Mouse (Mus musculus) v-Abl transformed pro-B cells (cell line): ENCODE data around the gene Kin.

Experiments used
- in situ Hi-C, 2 experiments: fragments of 400-800 bp; cut with MboI; formaldehyde crosslinking; loops; one replicate each; pipeline ENCODE4 v1.15.1; 2025; ENCODE audit not compliant: unreplicated experiment in 2 of 2

The Kin gene

DNA sequence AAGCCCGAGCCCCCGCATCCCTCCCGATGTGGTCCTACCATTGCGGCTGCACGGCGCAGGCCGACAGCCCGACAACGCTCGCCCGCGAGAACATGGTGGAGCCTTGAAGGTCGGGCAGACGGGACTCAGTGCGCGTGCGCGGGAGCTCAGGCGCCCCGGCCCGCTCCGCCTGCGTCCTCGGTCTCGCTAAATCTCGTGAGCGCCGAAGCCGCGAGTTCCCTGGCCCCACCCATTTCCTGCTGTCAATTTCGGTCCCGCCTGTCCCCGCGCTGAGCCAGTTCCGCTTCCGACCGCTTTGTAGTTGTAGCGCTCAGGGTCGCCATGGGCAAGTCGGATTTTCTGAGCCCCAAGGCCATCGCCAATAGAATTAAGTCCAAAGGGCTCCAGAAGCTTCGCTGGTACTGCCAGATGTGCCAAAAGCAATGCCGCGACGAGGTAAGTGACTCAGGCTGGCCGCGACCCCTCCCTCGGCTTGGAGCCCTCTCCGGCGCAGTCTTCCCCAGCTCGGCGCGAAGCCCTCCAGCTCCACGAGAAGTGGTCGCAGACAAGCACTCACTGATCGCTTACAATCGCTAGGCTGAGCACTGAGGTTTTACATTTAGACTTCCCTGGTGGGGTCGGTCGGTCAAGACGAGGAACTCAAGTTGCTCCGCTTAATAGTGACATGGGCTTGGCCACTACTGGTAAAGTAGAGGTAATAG lies at the start of gene Kin, which contains the start of gene Atp5c1:
Kin (plus strand) TSS at position 284 of the 701 bp plus-strand sequence.
Atp5c1 (minus strand) TSS at position 201 of the 701 bp plus-strand sequence.
- in situ Hi-C loops, result no loop called here

DNA sequence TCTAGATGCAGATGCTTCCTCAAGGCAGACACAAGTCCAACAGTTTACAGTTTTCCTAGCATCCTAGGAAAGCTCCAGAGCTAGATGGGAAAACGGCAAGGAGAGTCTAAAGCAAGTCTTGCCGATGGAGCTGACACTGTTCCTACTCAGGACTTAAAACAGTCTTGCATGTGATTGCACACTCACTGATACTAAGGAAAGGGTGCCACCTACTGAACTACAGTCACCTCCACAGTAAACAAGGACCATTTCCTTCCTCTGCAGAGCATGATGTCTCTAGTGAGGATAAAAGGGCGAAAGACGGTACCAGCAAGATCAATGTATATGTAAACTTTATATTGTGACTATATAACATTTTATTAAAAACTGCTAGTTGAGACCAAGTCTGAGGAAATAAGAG lies 46.7 kb upstream of the Kin start:
- in situ Hi-C loops, result no loop called here

DNA sequence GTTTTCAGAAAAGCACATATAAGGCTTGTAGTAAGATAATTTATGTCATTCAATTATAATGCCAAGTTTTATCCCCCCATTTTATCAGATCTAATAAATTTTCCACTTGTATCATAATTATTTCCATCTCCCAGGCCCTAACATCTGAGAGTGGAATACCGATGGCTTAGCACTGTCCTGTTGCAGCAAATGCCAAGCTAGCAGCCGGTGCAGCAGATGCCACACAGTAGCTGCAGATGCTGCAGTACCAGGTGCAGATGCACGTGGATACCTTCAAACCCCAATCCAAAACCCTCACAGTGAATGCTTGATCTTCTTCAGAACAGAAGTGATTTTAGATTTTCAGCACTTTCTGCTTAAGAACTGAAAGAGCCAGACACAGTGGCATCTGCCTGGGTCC lies 45.4 kb upstream of the Kin start:
- in situ Hi-C loops, result no loop called here

DNA sequence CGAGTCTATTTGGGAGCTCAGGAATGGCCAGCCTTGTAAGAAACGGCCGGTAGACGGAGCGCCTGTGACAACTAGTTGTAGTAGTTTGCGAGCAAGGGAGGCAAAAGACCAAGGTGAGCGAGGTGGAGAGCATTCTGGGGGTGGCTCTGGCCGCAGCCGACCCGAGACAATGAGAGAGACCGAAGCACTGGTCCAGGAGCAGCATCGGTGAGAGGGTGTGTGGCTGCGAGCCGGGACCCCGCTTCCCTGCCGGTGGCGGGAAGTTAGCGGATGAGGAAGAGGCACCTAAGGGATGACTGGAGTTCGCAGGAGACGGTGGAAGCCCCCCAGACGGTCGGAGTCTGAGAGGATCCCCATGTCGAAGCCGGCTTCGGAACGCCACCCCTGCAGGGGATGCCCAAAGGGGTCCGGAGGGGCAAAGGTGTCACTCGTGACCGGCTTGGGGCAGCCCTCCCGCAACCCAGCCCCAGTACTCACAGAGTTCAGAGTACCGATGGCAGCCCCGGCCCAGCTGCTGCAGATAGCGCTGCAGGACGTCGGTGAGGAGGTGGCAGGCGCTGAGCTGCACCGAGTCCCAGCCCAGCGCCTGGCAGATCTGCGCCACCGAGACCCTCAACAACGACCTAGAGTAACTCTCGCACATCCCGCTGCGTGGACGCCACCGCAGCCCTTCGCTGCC lies 32.5 kb upstream of the Kin start:
- in situ Hi-C loops, result no loop called here

DNA sequence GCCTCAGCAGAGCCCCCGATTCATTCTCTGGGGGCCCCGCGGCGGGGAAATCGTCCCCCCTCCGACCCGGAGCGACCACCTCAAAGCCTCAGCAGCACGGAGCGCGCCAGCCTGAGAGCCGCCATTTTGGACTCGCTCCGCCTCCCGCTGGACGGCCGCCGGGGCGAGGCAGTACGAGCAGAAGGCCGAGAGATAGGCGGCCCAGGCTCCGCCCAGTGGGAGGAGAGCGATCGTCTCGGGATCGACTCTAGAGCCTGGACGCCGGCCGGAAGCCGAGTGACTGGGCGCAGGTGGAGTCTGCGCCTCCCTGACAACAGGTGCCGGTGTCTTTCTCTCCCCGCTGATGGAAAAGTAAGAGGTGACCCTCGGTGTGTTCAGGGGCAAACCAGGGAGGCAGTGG lies 31.9 kb upstream of the Kin start, which contains the start of gene Taf3:
Taf3 (minus strand) TSS at position 136 of the 400 bp plus-strand sequence.
- in situ Hi-C loops, result no loop called here

DNA sequence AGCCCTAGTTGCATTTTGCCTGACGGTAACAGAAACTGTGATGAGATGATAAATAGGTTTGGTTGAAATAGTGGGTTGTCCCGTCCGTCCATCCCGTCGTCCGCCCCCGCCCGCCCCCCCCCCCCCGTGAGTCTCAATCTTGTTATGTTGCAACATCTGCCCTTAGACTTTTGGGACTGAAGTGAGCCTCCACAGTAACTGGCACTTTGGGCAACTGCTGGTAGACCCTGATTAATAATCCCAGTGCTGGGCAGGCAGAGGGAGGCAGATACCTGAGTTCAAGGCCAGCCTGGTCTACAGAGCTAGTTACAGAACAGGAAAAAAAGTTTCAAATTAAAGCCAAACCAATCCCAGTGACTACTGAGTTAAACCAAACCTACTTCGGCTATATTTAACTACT lies 30.9 kb upstream of the Kin start:
- in situ Hi-C loops, result no loop called here

DNA sequence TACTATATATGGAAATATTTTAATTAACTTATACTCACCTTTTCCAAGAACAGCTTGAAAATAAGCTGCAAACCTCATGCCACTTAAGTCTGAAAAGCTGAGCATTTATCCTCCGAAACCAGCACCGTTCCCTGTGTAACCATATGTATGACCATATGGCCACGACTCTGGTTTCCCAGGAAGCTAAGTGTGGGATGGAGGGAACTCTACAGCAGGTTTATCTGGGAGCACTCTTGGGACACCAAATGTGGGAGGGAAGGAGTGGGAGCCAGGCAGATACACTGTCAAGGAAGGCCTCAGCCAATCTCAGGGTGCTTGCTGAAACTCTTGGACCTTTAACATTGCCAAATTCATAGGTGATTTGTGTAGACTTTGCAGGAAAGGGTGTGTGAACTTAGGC lies 29.5 kb upstream of the Kin start:
- in situ Hi-C loops, result no loop called here

DNA sequence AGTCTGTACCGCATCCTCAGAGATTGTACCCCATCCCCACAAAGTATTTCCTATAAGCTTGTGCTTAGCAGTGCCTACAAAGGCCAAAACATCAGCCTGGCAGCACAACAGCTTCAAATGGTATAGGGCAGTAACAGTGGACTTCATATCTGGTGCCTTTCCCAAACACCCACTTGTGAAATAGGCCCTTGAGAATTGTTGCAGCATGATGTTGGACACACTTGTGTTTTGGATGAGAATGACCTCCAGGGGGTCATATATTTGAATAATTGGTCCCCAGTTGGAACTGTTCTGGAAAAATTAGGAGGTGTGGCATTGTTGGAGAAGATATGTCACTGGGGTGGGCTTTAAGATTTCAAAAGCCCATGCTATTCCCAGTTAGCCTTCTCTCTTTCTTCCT lies 28.4 kb upstream of the Kin start:
- in situ Hi-C loops, result no loop called here

DNA sequence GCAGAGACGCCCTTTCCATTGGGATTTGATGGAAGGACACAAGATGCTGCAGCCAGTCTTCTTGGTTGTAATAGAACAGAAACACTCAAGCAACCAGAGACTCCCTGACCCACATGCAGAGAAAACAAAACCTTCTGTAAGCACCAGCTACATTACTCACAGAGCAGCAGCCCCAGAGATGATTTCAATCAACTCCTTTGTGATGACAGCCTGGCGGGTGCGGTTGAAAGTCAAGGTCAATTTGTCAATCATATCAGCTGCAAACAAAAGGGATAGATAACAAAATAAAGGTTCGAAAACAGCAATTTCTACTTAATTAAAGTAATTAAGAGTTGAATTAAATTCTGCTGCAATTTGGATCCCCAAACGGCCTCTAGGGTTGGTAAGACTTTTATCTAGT lies 21.6 kb upstream of the Kin start:
- in situ Hi-C loops, result no loop called here

DNA sequence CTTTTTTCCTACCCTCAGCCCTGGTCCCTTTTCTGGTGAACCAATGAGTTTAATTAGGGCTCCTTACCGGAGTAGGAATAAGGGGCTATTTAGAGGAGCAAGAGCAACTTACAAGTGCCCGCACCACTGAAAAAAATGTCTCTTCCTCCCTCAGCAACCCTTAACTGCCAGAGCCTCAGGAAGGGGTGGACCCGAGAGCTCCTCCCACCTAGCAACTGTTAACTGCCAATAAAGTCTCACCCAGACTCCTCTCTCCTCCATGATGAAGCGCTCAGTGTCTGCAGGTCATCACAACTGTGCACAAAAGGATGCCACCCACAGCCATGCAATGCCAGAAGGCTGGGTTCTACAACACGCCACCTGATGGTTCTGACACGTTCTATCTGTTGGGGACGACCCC lies 8.6 kb upstream of the Kin start:
- in situ Hi-C loops, result no loop called here

DNA sequence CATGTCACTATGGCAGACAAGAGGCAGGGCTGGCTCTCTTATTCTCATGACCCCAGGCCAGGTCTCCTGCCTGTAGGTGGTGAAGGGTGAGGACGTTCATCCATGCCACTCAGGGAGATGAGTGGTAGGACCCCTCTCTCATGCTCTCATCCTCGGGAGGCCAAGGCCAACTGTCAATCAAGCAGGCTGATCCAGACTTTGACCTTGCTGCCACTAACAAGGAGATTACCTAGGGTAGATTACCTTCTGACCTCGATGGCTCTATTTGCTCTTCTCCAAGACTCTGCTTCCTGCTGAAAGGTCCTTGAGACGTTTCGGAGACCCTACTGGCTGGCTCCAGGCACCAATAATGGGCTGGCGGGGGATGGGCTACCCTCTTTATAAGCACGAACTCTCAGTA lies 5.9 kb upstream of the Kin start:
- in situ Hi-C loops, result no loop called here

DNA sequence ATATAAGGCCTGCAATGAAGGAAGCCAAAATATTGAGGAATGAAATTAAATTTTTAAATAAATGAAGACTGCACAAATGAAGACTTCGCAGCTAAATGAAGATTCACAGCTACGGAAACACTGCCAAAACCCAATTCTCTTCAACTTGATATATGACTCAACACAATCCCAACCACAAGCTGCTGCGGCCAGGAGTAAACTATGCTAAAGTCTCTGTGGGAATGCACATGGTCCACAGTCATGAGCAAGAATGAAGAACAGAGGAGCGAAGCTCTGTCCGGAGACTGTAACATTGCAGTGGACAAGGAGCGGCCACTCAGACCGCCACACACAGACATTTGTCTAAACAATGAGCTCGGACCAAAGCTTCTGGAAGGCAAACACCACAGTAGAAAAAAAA lies 3.7 kb upstream of the Kin start:
- in situ Hi-C loops, result no loop called here

DNA sequence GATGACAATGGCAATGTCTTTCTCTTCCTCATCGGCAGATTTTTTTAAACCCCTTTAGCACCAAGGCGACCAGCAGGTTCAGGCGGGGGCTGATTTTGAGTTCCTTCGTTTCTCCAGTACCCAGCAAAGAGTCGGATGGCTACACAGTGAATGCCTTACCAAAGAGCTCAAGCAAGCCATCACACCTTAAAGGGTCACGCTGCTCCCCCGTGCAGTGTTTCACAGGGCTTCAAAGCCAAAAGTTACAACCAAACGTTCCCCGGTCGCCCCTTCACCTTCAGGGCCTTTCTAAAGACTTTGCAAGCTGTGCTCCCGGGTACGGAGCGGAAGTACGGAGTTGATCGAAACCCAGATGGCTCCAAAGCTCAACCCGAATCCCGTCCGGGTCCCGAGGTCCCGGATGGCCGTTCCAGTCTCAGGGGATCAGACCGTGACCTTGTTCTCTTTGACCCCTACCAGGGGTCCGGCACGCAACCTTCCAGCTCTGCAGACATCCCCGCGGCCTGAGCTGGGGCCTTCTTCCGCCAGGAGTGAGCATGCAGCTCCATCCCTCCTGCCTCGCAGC lies 566 bp upstream of the Kin start:
- in situ Hi-C loops, result no loop called here

DNA sequence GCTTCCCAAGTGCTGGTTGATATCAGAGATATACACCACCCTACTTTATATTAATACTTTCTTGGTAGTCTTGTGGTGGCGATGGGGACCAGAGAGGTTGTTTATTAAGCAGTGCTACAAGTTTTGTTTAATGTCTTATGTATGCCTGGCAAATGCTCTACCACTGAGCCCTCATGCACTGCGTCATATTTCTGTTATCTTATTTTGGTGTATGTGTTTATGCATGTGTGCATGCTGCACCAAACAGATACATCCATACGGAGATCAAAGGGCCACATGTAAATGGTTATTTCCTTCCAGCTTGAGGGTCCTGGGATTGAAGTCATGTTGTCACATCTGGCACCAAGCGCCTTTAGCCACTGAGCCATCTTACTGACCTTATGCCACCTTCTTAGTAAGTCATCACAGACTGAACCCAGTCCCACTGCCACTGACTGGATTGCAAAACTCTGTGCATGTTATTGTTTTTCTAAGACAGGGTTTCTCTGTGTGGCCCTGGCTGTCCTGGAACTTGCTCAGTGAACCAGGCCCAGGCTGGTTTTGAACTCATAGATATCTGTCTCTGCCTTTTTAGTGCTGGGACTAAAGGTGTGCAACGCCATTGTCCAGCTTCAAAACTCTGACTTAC lies 1.2 kb downstream of the Kin start:
- in situ Hi-C loops, result no loop called here

DNA sequence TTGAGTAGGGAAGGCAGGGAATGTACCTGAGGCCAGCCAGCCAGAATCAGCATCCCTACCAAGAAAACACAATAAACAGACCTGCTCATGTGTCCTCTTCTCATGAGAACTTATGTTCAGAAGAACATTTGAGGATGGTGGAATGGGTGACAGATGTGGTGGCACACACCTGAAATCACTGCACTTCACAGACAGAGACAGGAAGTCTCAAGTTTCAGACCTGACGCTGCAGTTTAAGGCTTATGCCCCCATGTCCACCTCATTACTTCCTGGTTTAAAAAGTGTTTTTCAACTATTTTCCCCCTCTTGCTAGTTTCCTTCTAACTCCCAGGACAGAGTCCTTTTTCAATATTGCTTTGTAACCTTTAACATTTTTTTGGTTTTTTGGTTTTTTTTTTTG lies 2.3 kb downstream of the Kin start:
- in situ Hi-C loops, result no loop called here

DNA sequence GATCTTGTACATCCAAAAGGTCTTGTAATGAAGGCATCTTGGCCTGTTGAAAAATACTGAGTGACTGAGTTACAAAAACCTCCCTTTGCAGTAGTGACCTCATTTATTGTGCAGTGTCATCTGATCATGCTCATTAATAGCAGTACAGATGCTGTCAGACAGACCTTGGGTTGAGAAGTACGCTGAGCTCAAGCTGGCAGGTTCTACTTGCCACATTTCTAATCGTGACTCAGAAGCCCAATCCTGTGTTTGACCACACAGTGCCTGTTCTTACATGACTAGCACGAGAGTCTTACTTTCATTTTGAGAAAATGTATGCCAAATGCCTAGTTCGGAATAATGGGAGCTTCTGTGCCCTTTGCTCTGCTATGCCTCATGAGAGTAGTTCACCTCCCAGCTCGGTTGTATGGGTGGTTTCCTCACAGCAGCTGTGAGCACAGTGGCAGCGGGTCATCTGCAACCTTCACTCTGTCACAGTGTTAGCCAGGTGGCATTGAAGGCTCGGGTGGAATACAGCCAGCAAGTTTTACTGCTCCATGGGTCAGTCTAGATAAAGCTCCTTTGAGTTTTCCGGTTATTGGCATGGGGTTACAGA lies 7.0 kb downstream of the Kin start:
- in situ Hi-C loops, result no loop called here

DNA sequence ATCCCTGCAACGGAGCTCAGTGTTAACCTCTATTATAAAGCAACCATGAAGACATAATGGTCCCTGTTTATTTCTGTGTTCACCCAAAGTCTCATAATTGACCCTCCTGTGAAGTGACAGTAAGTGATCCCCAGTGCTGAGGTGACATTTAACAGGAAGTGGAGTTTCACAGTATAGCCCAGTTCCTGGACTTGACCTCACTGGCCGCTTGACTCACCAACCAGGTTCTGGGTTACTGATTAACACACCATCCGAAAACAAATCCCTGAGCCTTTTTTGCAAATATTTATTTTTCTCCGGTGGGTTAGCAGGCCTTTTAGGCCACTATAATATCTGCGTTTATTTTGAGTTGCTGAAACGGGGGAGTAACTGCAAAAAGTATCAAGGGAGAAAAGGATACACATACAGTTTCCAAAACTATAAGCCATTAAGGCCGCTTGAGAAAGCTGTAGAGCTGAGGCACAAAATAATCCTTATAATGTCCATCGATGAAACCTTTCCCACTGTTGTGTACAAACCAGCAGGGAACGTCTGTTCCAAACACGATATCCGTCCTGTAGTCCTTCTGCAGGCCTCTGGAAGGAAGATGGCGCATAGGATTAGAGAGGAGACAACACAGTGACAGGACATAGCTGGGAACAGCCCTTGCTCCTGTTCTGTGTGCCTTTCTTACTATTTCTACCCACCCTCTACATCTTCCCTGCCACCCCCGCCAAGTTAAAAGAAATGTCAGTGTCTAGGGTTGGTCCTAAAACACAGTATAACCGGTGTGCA lies 14.1 kb downstream of the Kin start:
- in situ Hi-C loops, result loop anchor here (5.0 to 10.0 kb wide), 3 partner anchors 1340 to 1422 kb away; no protein-coding TSS in a partner anchor

DNA sequence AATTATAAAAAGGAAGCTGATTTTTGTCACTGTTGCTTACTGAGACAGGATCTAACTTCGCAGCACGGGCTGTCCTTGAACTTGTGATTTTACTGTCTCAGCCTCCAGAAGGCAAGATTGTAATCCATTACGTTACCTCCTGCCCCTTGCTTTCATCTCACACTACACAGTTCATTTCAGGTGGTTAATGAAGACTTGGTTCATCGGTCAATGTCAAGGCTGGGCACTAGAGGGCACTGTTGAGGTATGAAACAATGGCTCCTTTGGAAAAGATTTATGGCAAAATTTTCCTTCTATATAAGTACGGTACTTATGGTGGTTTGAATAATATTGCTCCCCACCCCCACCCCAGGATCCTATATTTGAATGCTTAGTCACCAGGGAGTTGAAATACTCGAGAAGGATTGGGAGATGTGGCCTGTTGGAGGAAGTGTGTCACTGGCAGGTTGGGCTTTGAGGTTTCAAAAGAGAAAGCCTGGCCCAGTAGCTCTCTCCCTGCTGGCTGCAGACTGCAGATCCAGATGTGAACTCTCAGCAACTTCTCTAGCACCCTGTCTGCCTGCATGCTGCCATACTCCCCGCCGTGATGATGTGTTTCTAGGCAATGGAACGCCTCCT lies 18.3 kb downstream of the Kin start:
- in situ Hi-C loops, result loop anchor here (5.0 to 10.0 kb wide), 3 partner anchors 1344 to 1426 kb away; no protein-coding TSS in a partner anchor

DNA sequence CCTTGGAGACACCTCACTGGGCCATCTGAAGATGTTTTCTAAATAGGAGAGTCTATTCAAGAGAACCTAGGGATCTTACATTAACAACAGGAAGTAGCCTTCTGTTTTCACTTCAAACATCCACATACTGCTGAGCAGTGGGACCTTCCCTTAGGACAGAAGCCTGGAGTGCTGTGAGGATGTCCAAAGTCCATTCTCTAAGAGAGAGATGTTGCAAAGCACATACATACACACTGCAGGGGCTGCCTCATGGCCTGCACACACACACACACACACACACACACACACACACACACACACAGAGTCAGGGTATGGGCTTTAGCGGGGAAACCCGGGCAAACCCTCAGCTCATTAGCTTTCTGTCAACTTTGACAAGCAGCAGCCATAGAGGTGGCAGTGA lies 20.1 kb downstream of the Kin start:
- in situ Hi-C loops, result loop anchor here (5.0 to 25.0 kb wide), 6 partner anchors 37 to 962 kb away; no protein-coding TSS in a partner anchor

DNA sequence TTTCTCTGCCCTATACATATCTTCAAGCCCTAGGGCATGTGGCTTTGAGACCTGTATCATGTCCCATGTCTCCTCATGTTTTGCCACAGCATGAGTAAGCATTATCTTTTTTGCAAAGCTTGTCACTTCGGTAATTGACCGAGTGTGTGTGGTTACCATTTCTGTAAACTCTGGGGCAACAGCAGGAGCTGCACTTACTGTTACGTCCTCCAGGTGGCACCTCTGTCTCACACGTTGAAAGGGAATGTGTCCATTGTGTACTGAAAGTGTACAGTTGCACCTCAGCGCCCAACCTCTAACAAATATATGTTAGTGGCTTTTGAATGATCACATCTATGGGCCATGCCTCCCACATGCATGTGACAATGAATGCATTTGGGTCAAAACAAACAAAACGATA lies 20.8 kb downstream of the Kin start:
- in situ Hi-C loops, result loop anchor here (5.0 to 25.0 kb wide), 6 partner anchors 36 to 961 kb away; no protein-coding TSS in a partner anchor
